ENCODE assay signal across 14 mouse cellular contexts in genomic region chr7:89839721-89840120, GRCm38 (mm10).
"Had no signal": no experiment of that assay in that cellular context is flagged by ENCODE, and none has a peak within 500 bp of the region (broad histone marks: within the 10 kb centered on the region; RNA-seq: fewer than 3 reads in every experiment).

No protein-coding gene starts in this region.

- ATAC-seq: intestine, embryonic 16.5 days had no signal

- H3K4me2 ChIP-seq: kidney, embryonic 15.5 days; limb, embryonic 13.5 days; lung, embryonic 14.5 days; neural tube, embryonic 13.5 days had no signal

- H3K27ac ChIP-seq: kidney, embryonic 15.5 days; limb, embryonic 13.5 days; liver, embryonic 14.5 days; neural tube, embryonic 13.5 days had no signal

- DNase-seq: kidney, adult 2 months; kidney, postnatal 14 days; left cerebral cortex, postnatal 4 days; lung, embryonic 14.5 days; midbrain, embryonic 14.5 days; retina, postnatal 1 day; right cerebral cortex, postnatal 4 days; spleen, adult 18-20 months; thymus, postnatal 36 days had no signal

- H3K36me3 ChIP-seq: kidney, embryonic 15.5 days; limb, embryonic 13.5 days; neural tube, embryonic 13.5 days had no signal

- H3K9ac ChIP-seq: kidney, embryonic 15.5 days; limb, embryonic 13.5 days; liver, embryonic 14.5 days; lung, embryonic 14.5 days; neural tube, embryonic 13.5 days had no signal

- H3K4me1 ChIP-seq: limb, embryonic 13.5 days; neural tube, embryonic 13.5 days had no signal

- H3K4me3 ChIP-seq: kidney, embryonic 15.5 days; limb, embryonic 13.5 days; neural tube, embryonic 13.5 days had no signal

- H3K9me3 ChIP-seq: kidney, embryonic 15.5 days; limb, embryonic 13.5 days; neural tube, embryonic 13.5 days had no signal

- H3K27me3 ChIP-seq: neural tube, embryonic 13.5 days had no signal
